Mouse (Mus musculus): ENCODE data around the gene Dnah11.
"Not testable (repeated sequence)": the region's sequence is repeated elsewhere in the genome, so short reads cannot be mapped to it uniquely, and the experiment has no call there.

The Dnah11 gene

GRCm38 (mm10) chr12:117973712-117974111, 225.1 kb downstream of the Dnah11 start:
- DNase-seq (ENCODE audit: low spot score) = no peak

GRCm38 (mm10) chr12:117962698-117963097, 236.1 kb downstream of the Dnah11 start:
- DNase-seq (ENCODE audit: low spot score) = no peak

- no peak for DNase-seq (ENCODE audit: low spot score)
Measured at GRCm38 (mm10) chr12:117959213-117959612, 239.6 kb downstream of the Dnah11 start.

GRCm38 (mm10) chr12:117946823-117947704, 251.8 kb downstream of the Dnah11 start:
- DNase-seq (ENCODE audit: low spot score) = no peak

- DNase-seq (ENCODE audit: low spot score) = no peak
Measured at GRCm38 (mm10) chr12:117941947-117942346, 256.9 kb downstream of the Dnah11 start.

- DNase-seq (ENCODE audit: low spot score) = no peak
Measured at GRCm38 (mm10) chr12:117938214-117938613, 260.6 kb downstream of the Dnah11 start.

- no peak for DNase-seq (ENCODE audit: low spot score)
Measured at GRCm38 (mm10) chr12:117932026-117932425, 266.8 kb downstream of the Dnah11 start.

GRCm38 (mm10) chr12:117929768-117930167, 269.1 kb downstream of the Dnah11 start:
- no peak for DNase-seq (ENCODE audit: low spot score)

- DNase-seq (ENCODE audit: low spot score) = no peak
Measured at GRCm38 (mm10) chr12:117915826-117916588, 282.8 kb downstream of the Dnah11 start.

GRCm38 (mm10) chr12:117914613-117915245, 284.1 kb downstream of the Dnah11 start:
- no peak for DNase-seq (ENCODE audit: low spot score)

GRCm38 (mm10) chr12:117911396-117911795, 287.4 kb downstream of the Dnah11 start:
- DNase-seq (ENCODE audit: low spot score) = no peak

GRCm38 (mm10) chr12:117905232-117905840, 293.5 kb downstream of the Dnah11 start:
- DNase-seq (ENCODE audit: low spot score) = not testable (repeated sequence)

- no peak for DNase-seq (ENCODE audit: low spot score)
Measured at GRCm38 (mm10) chr12:117903671-117904070, 295.2 kb downstream of the Dnah11 start.

- DNase-seq (ENCODE audit: low spot score) = not testable (repeated sequence)
Measured at GRCm38 (mm10) chr12:117901352-117901751, 297.5 kb downstream of the Dnah11 start.

- not testable (repeated sequence) for DNase-seq (ENCODE audit: low spot score)
Measured at GRCm38 (mm10) chr12:117900798-117901197, 298.0 kb downstream of the Dnah11 start.

- no peak for DNase-seq (ENCODE audit: low spot score)
Measured at GRCm38 (mm10) chr12:117887422-117887821, 311.4 kb downstream of the Dnah11 start.

- no peak for DNase-seq (ENCODE audit: low spot score)
Measured at GRCm38 (mm10) chr12:117884627-117885026, 314.2 kb downstream of the Dnah11 start.

GRCm38 (mm10) chr12:117878341-117878740, 320.5 kb downstream of the Dnah11 start:
- no peak for DNase-seq (ENCODE audit: low spot score)

GRCm38 (mm10) chr12:117872265-117872664, 326.6 kb downstream of the Dnah11 start:
- DNase-seq (ENCODE audit: low spot score) = no peak

- DNase-seq (ENCODE audit: low spot score) = no peak
Measured at GRCm38 (mm10) chr12:117867708-117868564, 330.9 kb downstream of the Dnah11 start.

GRCm38 (mm10) chr12:117862655-117863054, 336.2 kb downstream of the Dnah11 start:
- no peak for DNase-seq (ENCODE audit: low spot score)

Measured in ovary, postnatal 36 days (tissue).